Mouse (Mus musculus): ENCODE measurements around the gene Klhdc2. TPM values are rescaled to one million over a fixed set of nuclear protein-coding genes. Genes with fewer than 3 reads are reported as not detected.

Klhdc2 gene
- polyA plus RNA-seq, 1 experiment: 27.7 TPM

DNA sequence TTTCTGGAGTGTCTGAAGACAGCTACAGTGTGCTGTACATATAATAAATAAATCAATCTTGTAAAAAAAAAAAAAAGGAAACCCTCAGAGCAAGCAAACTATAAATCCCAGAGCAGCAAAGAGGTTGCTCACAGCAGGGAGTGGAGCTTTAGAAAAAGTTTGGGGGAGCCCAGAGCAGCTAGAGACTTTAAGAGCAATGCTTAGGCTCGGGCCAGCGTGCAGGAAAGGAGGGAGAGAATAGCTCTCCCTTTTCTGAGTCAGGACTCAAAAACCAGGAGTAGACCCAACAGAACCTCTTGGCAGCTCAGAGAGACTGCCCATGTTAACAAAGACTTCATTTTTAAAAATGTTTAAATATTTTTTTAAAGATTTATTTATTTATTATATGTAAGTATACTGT lies 27.5 kb upstream of the Klhdc2 start:
- Histone ChIP-seq H3K27ac (ENCODE audit: control insufficient read depth, insufficient read depth, low read depth, low read length, poor library complexity) (no peak overlapping the region), H3K4me1 (ENCODE audit: control insufficient read depth, insufficient read depth, low read length) (no peaks in the 10 kb centered on the region), H3K4me3 (replicated peaks; ENCODE audit: control insufficient read depth, low read depth, low read length) (no peak overlapping the region)
- TF ChIP-seq CTCF (IDR thresholded peaks at IDR 0.05; ENCODE audit: control insufficient read depth, insufficient read depth, low read length) (no peak), POLR2A (IDR thresholded peaks at IDR 0.05; ENCODE audit: borderline replicate concordance, control insufficient read depth, low read depth, low read length) (no peak)
- WGBS: 82% methylated on average over 2 of the region's 2 CpGs

DNA sequence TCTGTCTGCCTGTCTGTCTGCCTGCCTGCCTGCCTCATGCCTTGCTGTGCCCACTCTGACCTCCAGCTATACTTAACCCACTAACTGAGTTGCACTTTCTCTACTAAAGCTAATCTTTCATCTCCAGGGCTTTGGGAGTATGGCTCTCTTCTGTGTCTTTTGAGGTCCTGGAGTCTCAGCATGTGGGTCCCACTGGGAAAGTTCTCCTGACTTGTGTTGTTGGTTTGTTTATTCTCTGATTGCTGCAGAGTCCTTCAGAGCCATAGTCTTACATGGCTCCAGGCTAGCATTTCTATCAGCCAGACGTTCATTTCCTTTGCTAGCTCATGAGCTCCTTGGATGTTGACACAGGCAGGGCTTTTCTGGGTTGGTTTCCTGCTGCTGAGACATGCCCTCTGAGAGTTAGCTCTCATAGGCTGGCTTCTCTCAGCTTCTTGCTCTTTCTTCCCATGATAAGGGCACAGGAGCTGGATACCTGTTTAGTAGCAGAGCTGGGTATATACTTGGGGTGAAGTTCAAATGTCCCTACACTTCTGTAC lies 16.5 kb upstream of the Klhdc2 start:
- H3K27ac ChIP-seq (ENCODE audit: control insufficient read depth, insufficient read depth, low read depth, low read length, poor library complexity): no peak overlapping the region
- no peak overlapping the region for H3K4me3 ChIP-seq (replicated peaks; ENCODE audit: control insufficient read depth, low read depth, low read length)
- H3K4me1 ChIP-seq (ENCODE audit: control insufficient read depth, insufficient read depth, low read length): peaks cover 1% of the 10 kb centered on the region; the same call in 1 of the 2 replicates
- 17% methylated on average over 1 of the region's 1 CpGs for WGBS
- TF ChIP-seq POLR2A (IDR thresholded peaks at IDR 0.05; ENCODE audit: borderline replicate concordance, control insufficient read depth, low read depth, low read length) (no peak), CTCF (IDR thresholded peaks at IDR 0.05; ENCODE audit: control insufficient read depth, insufficient read depth, low read length) (no peak)

DNA sequence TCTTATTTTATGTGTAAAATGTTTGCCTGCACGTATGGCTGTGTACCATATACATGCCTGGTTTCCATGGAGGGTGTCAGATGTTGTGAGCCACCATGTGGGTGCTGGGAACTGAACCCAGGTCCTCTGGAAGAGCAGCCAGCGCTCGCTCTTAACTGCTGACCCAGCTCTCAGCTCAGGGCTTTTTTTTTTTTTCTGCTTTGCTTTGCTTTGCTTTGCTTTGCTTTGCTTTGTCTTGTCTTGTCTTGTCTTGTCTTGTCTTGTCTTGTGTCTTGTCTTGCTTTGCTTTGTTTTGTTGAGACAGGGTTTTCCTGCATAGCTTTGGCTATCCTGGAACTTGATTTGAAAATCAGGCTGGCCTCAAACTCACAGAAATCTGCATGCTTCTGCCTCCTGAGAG lies 15.6 kb upstream of the Klhdc2 start:
- 89% methylated on average over 3 of the region's 3 CpGs for WGBS
- H3K27ac ChIP-seq (ENCODE audit: control insufficient read depth, insufficient read depth, low read depth, low read length, poor library complexity): no peak overlapping the region
- no peak overlapping the region for H3K4me3 ChIP-seq (replicated peaks; ENCODE audit: control insufficient read depth, low read depth, low read length)
- TF ChIP-seq POLR2A (IDR thresholded peaks at IDR 0.05; ENCODE audit: borderline replicate concordance, control insufficient read depth, low read depth, low read length) (no peak), CTCF (IDR thresholded peaks at IDR 0.05; ENCODE audit: control insufficient read depth, insufficient read depth, low read length) (no peak)
- no peaks in the 10 kb centered on the region for H3K4me1 ChIP-seq (ENCODE audit: control insufficient read depth, insufficient read depth, low read length)

DNA sequence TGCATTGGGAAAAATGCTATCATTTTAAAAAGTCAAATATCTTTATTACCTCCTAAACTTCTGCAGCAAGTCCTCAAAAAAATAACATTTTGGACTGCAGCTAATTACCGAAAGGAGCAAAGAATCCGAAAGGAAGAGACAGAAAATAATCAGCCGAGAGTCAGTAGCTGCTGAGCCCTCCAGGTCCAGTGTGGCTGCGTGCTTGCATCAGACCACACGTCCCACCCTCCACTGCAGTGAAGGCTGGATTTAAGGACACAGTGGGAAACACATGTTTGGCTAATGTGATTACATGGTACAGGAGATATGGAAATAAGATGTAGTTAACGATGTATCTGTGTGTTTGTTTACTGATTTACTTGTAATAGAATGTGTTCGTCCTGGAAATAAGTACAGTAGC lies 13.3 kb upstream of the Klhdc2 start:
- 88% methylated on average over 7 of the region's 7 CpGs for WGBS
- H3K4me3 ChIP-seq (replicated peaks; ENCODE audit: control insufficient read depth, low read depth, low read length): no peak overlapping the region
- H3K4me1 ChIP-seq (ENCODE audit: control insufficient read depth, insufficient read depth, low read length): no peaks in the 10 kb centered on the region
- TF ChIP-seq CTCF (IDR thresholded peaks at IDR 0.05; ENCODE audit: control insufficient read depth, insufficient read depth, low read length): no peak
- TF ChIP-seq POLR2A (IDR thresholded peaks at IDR 0.05; ENCODE audit: borderline replicate concordance, control insufficient read depth, low read depth, low read length): no peak
- H3K27ac ChIP-seq (ENCODE audit: control insufficient read depth, insufficient read depth, low read depth, low read length, poor library complexity): no peak overlapping the region

GRCm38 (mm10) chr12:69287535-69287934 lies 8.9 kb upstream of the Klhdc2 start:
- H3K4me3 ChIP-seq (replicated peaks; ENCODE audit: control insufficient read depth, low read depth, low read length): no peak overlapping the region
- H3K27ac ChIP-seq (ENCODE audit: control insufficient read depth, insufficient read depth, low read depth, low read length, poor library complexity): no peak overlapping the region
- TF ChIP-seq CTCF (IDR thresholded peaks at IDR 0.05; ENCODE audit: control insufficient read depth, insufficient read depth, low read length) (no peak), POLR2A (IDR thresholded peaks at IDR 0.05; ENCODE audit: borderline replicate concordance, control insufficient read depth, low read depth, low read length) (no peak)
- WGBS: 68% methylated on average over 8 of the region's 8 CpGs
- no peaks in the 10 kb centered on the region for H3K4me1 ChIP-seq (ENCODE audit: control insufficient read depth, insufficient read depth, low read length)

DNA sequence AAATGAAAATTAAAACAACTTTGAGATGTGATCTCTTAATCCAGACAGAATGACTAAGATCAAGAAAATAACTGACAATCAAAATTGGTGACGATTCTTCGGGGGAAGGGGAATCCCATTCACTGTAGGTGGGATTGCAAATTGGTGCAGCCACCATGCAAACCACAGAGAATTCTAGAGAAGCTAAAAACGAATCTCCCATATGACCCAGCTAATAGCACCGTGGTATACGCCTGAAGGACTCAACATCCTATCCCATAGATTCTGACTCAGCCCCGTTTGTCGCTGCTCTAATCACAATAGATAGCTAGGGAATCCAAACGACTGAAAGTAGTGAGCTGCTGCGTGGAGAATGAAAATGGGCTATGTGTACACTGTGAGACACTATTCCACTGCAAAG lies 7.8 kb upstream of the Klhdc2 start:
- no peak overlapping the region for H3K27ac ChIP-seq (ENCODE audit: control insufficient read depth, insufficient read depth, low read depth, low read length, poor library complexity)
- TF ChIP-seq POLR2A (IDR thresholded peaks at IDR 0.05; ENCODE audit: borderline replicate concordance, control insufficient read depth, low read depth, low read length) (no peak), CTCF (IDR thresholded peaks at IDR 0.05; ENCODE audit: control insufficient read depth, insufficient read depth, low read length) (no peak)
- no peaks in the 10 kb centered on the region for H3K4me1 ChIP-seq (ENCODE audit: control insufficient read depth, insufficient read depth, low read length)
- WGBS: 80% methylated on average over 9 of the region's 9 CpGs
- no peak overlapping the region for H3K4me3 ChIP-seq (replicated peaks; ENCODE audit: control insufficient read depth, low read depth, low read length)

DNA sequence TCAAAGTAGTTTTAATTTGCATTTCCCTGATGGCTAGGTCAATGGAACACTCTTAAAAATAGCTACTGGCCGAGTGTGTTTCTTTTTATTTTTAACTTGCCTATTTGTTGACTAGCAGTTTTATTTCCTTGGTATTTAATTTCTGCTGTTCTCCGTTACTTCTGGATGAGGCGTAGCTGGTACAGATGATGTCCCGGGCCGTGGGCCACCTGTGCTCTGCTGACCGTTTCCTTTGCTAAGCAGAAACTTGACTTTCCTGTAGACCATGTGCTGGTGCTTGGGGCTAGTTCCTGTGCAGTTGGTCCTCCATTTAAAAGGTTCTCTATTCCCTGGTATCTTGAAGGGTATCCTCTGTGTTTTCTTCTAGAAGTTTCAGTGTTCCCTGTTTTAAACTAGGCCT lies 4.1 kb upstream of the Klhdc2 start:
- 81% methylated on average over 6 of the region's 6 CpGs for WGBS
- H3K4me1 ChIP-seq (ENCODE audit: control insufficient read depth, insufficient read depth, low read length): peaks cover 1% of the 10 kb centered on the region; the same call in 1 of the 2 replicates
- no peak for TF ChIP-seq CTCF (IDR thresholded peaks at IDR 0.05; ENCODE audit: control insufficient read depth, insufficient read depth, low read length)
- no peak for TF ChIP-seq POLR2A (IDR thresholded peaks at IDR 0.05; ENCODE audit: borderline replicate concordance, control insufficient read depth, low read depth, low read length)
- H3K4me3 ChIP-seq (replicated peaks; ENCODE audit: control insufficient read depth, low read depth, low read length): no peak overlapping the region
- H3K27ac ChIP-seq (ENCODE audit: control insufficient read depth, insufficient read depth, low read depth, low read length, poor library complexity): no peak overlapping the region

GRCm38 (mm10) chr12:69293815-69294214 lies 2.7 kb upstream of the Klhdc2 start:
- Histone ChIP-seq H3K4me1 (ENCODE audit: control insufficient read depth, insufficient read depth, low read length) (peaks cover 1% of the 10 kb centered on the region), H3K27ac (ENCODE audit: control insufficient read depth, insufficient read depth, low read depth, low read length, poor library complexity) (peak overlapping the region; percentile 64), H3K4me3 (replicated peaks; ENCODE audit: control insufficient read depth, low read depth, low read length) (no peak overlapping the region)
- 56% methylated on average over 2 of the region's 2 CpGs for WGBS
- TF ChIP-seq POLR2A (IDR thresholded peaks at IDR 0.05; ENCODE audit: borderline replicate concordance, control insufficient read depth, low read depth, low read length): no peak
- TF ChIP-seq CTCF (IDR thresholded peaks at IDR 0.05; ENCODE audit: control insufficient read depth, insufficient read depth, low read length): no peak

DNA sequence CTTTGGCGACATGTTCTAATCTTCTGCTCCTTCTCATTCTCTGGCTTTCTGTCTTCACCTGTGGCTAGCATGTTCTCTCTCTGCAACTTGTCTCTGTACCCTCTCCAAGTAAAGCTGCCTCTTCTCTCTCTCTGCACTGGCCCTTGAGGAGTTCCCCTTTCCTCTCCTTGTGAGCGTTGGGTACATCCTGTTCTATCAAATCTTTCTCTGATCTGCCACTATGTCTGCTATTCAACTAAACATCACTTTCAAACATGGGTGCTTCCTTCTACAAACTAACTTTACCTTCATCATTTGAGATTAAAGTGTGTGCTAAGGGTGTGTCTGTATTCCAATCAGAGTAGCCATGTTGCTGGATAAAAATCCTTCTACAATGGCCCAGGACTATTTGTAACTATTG lies 1.5 kb upstream of the Klhdc2 start:
- no peak for TF ChIP-seq POLR2A (IDR thresholded peaks at IDR 0.05; ENCODE audit: borderline replicate concordance, control insufficient read depth, low read depth, low read length)
- no peak for TF ChIP-seq CTCF (IDR thresholded peaks at IDR 0.05; ENCODE audit: control insufficient read depth, insufficient read depth, low read length)
- Histone ChIP-seq H3K27ac (ENCODE audit: control insufficient read depth, insufficient read depth, low read depth, low read length, poor library complexity) (peak overlapping the region; percentile 54), H3K4me1 (ENCODE audit: control insufficient read depth, insufficient read depth, low read length) (peaks cover 1% of the 10 kb centered on the region), H3K4me3 (replicated peaks; ENCODE audit: control insufficient read depth, low read depth, low read length) (no peak overlapping the region)
- 38% methylated on average over 2 of the region's 2 CpGs for WGBS
